Mouse (Mus musculus) limb, embryonic 13.5 days (tissue): ENCODE data around the gene Slc43a2. TPM values are rescaled to one million over a fixed set of nuclear protein-coding genes. Genes with fewer than 3 reads are reported as not detected.

Source experiments
- ATAC-seq: fragments of 200-750 bp; cut with Nextera tagmentation; 2 replicates; pipeline ENCODE4 v1.8.0; 2017; ENCODE audit warnings: low read depth, moderate number of reproducible peaks, moderate TSS enrichment; ENCODE audit not compliant: low FRiP score
- H3K27ac ChIP-seq: fragments of 300-500 bp; sonication (generic); 2 replicates; pipeline ENCODE4 v1.5.1; 2015; ENCODE audit warnings: inconsistent platforms, mild to moderate bottlenecking, moderate library complexity
- H3K27me3 ChIP-seq: fragments of 300-500 bp; sonication (generic); 2 replicates; pipeline ENCODE4 v1.6.1; 2015; ENCODE audit warnings: mild to moderate bottlenecking, inconsistent platforms
- H3K36me3 ChIP-seq: fragments of 300-500 bp; sonication (generic); 2 replicates; pipeline ENCODE4 v1.6.1; 2015; ENCODE audit warnings: inconsistent platforms, mild to moderate bottlenecking, moderate library complexity
- H3K4me1 ChIP-seq: fragments of 300-500 bp; sonication (generic); 2 replicates; pipeline ENCODE4 v1.6.1; 2015; ENCODE audit warnings: inconsistent platforms
- H3K4me2 ChIP-seq: fragments of 300-500 bp; sonication (generic); replicated peaks from 2 replicates; pipeline ENCODE4 v1.6.1; 2015; ENCODE audit warnings: inconsistent platforms, mild to moderate bottlenecking, moderate library complexity
- H3K4me3 ChIP-seq: fragments of 300-500 bp; sonication (generic); 2 replicates; pipeline ENCODE4 v1.5.1; 2015; ENCODE audit warnings: moderate library complexity, mild to moderate bottlenecking, inconsistent platforms
- H3K9ac ChIP-seq: fragments of 300-500 bp; sonication (generic); 2 replicates; pipeline ENCODE4 v1.6.1; 2015; ENCODE audit warnings: mild to moderate bottlenecking, inconsistent platforms
- H3K9me3 ChIP-seq: fragments of 300-500 bp; sonication (generic); 2 replicates; pipeline ENCODE4 v1.6.1; 2016; ENCODE audit warnings: inconsistent platforms
- WGBS: fragments of 180-500 bp; shearing (Covaris S2); methylation state at CpG from one replicate; pipeline ENCODE4 v1.1.7; 2015; 5-methylcytosine and 5-hydroxymethylcytosine counted together
- polyA plus RNA-seq: library from polyadenylated mRNA; unstranded; fragments of >200 nt; fragmentation: Nextera tagmentation; extraction: Ambion mirVana; gene quantifications from 2 replicates; pipeline ENCODE4 v1.2.1, GENCODE M21; 2015

Slc43a2 gene
- polyA plus RNA-seq, 1 experiment from 2014 or later, result 4.8 TPM

DNA sequence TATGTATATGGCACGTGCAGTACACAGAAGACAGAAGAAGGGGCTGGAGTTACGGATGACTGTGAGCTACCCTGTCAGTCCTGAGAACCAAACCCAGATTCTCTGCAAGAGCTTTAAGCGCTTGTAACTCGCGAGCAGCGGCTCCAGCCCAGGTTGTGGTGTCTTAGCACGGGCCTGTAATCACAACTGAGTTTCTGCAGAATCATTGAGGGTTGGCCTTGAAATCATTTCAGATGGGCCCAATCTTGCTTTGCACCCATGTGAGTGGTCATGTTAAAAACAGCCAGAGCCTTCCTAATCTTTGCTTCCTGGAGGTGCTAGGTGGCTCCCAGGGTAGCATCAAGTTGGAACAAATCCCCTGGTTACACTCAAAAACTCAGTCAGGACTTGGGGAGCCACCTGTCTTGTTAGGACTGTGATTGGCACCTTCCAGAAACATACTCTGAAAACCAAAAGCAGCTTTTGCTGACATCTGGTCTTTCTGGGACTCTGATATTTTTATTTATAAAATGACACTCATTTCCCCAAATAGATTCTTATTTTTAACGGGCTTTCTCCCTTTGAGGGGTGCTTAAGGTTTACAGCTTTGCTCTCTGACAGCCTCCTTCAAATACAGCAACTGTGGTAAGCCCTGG, 28.5 kb downstream of the Slc43a2 start:
- no peak overlapping the region for H3K27ac ChIP-seq
- 0 out of 2 replicates have a peak, but pooled peaks cover 5% of the 10 kb centered on the region for H3K4me1 ChIP-seq
- ATAC-seq, result no peak
- peaks cover 7% of the 10 kb centered on the region; the same call in 1 of the 2 replicates for H3K9me3 ChIP-seq
- H3K4me3 ChIP-seq, result no peak overlapping the region
- no peak overlapping the region for H3K9ac ChIP-seq
- H3K27me3 ChIP-seq, result no peaks in the 10 kb centered on the region
- WGBS, result 89% methylated on average over 8 of the region's 8 CpGs
- no peak overlapping the region for H3K4me2 ChIP-seq
- no peaks in the 10 kb centered on the region for H3K36me3 ChIP-seq

DNA sequence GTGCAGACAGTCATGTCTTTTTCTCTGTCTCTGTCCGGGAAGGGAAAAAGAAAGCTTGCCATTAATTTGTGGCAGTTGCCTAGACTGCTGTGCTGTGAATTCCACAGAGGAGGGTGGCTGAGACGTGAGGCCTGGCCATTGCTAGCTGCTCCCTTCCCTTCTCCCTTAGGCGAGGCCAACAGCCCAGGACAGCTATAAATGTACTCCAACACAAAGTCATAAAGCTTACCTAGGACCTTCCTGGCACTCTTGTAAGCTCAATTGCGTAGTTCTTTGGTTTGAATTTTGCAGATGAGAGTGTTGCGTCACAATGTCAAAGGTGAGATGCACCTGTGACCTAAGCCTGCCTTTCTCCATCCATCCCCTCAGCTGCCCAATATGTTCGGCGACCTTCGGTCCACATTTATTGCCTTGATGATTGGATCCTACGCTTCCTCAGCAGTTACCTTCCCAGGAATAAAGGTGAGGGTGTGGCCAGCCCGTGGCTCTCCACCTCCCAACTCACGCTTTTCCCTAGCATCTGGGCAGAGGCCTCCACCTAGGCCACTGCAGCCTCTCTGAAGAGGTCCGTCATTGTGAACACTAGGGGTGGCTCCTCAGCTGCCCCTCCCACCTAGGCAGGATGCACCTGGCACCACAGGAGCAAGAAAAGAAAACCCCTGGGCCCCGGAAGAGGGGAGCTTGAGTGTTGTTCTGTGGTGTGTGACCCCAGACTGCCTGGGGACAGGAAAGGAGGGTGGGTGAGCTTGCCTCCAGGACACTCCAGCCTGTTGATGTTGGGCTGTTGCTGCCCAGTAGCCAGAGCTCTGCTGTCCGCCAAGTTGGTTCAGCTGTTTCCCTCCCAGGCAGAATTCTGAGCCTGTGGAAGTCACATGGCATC, 29.3 kb downstream of the Slc43a2 start:
- H3K4me3 ChIP-seq, result no peak overlapping the region
- no peaks in the 10 kb centered on the region for H3K36me3 ChIP-seq
- H3K27me3 ChIP-seq, result no peaks in the 10 kb centered on the region
- no peak overlapping the region for H3K4me2 ChIP-seq
- peaks cover 7% of the 10 kb centered on the region; the same call in 1 of the 2 replicates for H3K9me3 ChIP-seq
- H3K4me1 ChIP-seq, result 0 out of 2 replicates have a peak, but pooled peaks cover 5% of the 10 kb centered on the region
- 68% methylated on average over 14 of the region's 14 CpGs for WGBS
- no peak overlapping the region for H3K9ac ChIP-seq
- no peak overlapping the region for H3K27ac ChIP-seq
- ATAC-seq, result no peak

DNA sequence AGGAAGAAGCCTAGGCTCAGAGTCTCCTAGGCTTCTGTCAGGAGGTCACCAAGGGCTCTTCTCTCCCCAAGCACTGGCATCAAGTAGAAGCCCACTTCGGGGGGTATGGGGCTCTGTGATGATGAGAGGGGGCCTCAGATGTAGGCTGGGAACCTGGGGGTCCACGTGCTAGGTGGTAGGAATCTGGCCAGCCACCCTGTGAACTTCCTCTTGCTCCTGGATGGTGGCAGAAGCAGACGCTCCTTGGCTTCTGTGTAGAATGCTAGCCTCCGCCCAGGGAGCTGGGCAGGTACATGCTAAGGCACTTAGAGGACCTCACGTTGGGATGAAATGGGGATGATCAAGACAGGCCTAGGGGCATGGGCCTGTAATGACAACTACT, 29.9 kb downstream of the Slc43a2 start:
- Histone ChIP-seq H3K27ac (no peak overlapping the region), H3K36me3 (no peaks in the 10 kb centered on the region), H3K4me3 (no peak overlapping the region), H3K27me3 (no peaks in the 10 kb centered on the region), H3K4me2 (no peak overlapping the region), H3K9me3 (peaks cover 7% of the 10 kb centered on the region; the same call in 1 of the 2 replicates), H3K4me1 (0 out of 2 replicates have a peak, but pooled peaks cover 5% of the 10 kb centered on the region), H3K9ac (no peak overlapping the region)
- 78% methylated on average over 5 of the region's 5 CpGs for whole genome bisulfite sequencing
- ATAC-seq, result no peak

DNA sequence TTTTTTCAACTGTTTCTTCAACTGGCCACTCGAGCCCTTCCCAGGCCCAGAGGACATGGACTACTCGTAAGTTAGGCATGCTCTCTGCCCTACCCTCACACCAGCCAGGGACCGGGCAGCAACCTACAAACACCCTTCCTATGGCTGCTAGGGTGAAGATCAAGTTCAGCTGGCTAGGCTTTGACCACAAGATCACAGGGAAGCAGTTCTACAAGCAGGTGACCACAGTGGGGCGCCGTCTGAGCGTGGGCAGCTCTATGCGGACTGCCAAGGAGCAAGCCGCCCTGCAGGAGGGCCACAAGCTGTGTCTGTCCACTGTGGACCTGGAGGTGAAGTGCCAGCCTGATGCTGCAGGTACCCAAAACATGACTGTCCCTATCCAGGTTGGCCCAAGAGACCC, 31.3 kb downstream of the Slc43a2 start:
- no peak for ATAC-seq
- H3K4me2 ChIP-seq, result no peak overlapping the region
- WGBS, result 86% methylated on average over 8 of the region's 8 CpGs
- H3K9me3 ChIP-seq, result peaks cover 7% of the 10 kb centered on the region; the same call in 1 of the 2 replicates
- H3K27ac ChIP-seq, result no peak overlapping the region
- 0 out of 2 replicates have a peak, but pooled peaks cover 5% of the 10 kb centered on the region for H3K4me1 ChIP-seq
- no peaks in the 10 kb centered on the region for H3K27me3 ChIP-seq
- no peak overlapping the region for H3K4me3 ChIP-seq
- no peak overlapping the region for H3K9ac ChIP-seq
- no peaks in the 10 kb centered on the region for H3K36me3 ChIP-seq

DNA sequence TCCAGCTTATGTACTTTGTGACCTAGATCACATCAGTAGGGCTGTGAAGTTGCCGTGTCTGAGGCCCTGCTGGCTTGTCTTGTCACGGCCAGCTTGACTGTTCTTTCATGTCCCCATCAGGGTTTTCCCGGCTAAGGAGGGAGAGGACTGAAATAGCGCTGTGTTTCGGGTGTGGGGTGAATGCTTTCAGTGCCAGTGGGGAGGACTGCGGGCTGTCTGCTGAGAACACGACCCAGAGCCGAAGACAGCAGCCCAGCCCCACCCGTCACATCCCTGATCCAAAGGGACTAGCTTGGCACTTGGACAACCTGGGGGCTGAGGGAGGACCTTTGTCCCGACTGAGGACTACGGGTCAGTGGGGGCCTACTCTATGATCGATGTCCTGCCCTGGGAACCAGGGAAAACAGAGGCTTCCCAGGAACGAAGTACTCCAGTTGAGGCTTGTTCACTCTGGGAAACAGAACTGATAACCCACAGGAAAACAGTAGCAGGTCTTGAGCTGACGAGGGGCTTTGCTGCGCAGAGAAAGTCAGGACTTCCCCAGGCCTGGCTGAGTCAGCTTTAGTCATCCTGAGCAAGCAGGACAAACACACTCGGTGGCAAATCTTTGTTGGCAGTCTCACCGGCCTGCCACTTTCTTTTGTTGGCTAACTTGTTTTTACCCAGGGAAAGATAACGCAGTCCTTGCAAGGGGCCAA, 32.5 kb downstream of the Slc43a2 start:
- H3K4me1 ChIP-seq, result 0 out of 2 replicates have a peak, but pooled peaks cover 5% of the 10 kb centered on the region
- no peak overlapping the region for H3K4me3 ChIP-seq
- no peaks in the 10 kb centered on the region for H3K36me3 ChIP-seq
- H3K4me2 ChIP-seq, result no peak overlapping the region
- no peak overlapping the region for H3K9ac ChIP-seq
- no peak overlapping the region for H3K27ac ChIP-seq
- ATAC-seq, result no peak
- no peaks in the 10 kb centered on the region for H3K9me3 ChIP-seq
- H3K27me3 ChIP-seq, result no peaks in the 10 kb centered on the region
- 75% methylated on average over 18 of the region's 18 CpGs for WGBS

DNA sequence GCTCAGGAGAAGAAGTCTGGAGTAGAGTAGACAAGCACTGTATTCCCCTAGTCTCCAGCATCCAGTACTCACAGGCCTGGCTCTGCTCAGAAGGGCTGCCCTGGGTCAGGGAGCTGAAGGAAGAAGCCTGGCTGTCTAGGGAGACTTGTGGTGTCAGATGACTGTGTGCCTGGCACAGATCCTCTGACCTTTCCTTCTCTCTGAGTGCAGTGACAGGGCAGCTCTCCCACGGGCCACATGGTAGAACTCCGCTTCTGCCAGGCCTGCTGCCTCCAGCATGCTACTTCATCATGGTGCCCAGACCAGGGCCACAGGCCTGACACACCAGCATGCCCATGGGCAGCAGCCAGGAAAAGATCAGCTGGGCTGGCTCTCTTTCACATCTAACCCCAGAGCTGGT, 34.4 kb downstream of the Slc43a2 start:
- no peak overlapping the region for H3K27ac ChIP-seq
- no peak overlapping the region; the same call in 1 of the 2 replicates for H3K9ac ChIP-seq
- H3K4me1 ChIP-seq, result 0 out of 2 replicates have a peak, but pooled peaks cover 3% of the 10 kb centered on the region
- no peaks in the 10 kb centered on the region for H3K9me3 ChIP-seq
- no peaks in the 10 kb centered on the region for H3K27me3 ChIP-seq
- WGBS, result 62% methylated on average over 2 of the region's 2 CpGs
- no peak overlapping the region for H3K4me3 ChIP-seq
- ATAC-seq, result no peak
- H3K4me2 ChIP-seq, result no peak overlapping the region
- no peaks in the 10 kb centered on the region for H3K36me3 ChIP-seq

DNA sequence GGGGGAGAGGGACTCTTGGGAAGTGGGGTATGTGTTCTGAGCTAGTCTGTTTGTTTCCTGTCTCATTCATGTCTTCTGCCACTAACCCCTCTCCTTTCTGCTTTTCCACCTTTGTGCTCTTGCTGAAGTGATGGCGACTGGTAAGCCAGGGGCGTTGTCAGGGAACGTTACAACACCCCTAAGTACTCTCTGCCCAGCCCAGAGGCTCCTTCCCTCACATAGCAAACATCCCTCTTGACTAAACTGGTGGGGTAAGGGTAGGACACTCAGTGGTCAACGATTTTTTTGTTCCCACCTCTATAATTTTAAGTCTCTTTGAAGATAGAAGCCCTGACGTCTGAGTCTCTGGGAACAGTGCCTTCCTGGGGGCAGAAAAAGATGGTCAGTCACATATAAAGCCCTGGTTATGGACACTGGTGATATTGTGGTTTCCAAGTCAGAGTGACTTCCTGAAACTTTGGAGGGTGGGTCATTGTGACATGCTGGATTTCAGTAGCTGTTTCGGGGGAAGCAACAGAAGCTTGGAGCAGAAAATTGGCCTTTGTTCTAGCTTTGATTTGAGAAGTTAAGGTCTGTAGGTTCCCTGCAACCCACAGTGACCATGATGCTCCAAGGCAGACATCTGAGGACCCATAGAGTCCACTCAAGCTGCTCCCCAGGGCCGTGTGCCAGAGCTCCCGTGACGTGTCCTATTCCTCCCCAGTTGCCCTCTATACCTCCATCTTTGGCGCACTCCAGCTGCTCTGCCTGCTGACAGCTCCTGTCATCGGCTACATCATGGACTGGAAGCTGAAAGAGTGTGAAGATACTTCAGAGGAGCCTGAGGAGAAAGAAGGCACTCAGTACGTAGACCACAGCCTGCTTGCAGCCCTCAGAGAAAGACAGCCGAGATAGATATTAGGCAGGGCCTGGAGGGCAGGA, 35.0 kb downstream of the Slc43a2 start:
- Histone ChIP-seq H3K4me2 (no peak overlapping the region), H3K9me3 (no peaks in the 10 kb centered on the region), H3K27me3 (no peaks in the 10 kb centered on the region), H3K27ac (no peak overlapping the region), H3K9ac (no peak overlapping the region), H3K36me3 (no peaks in the 10 kb centered on the region), H3K4me3 (no peak overlapping the region), H3K4me1 (no peaks in the 10 kb centered on the region)
- no peak for ATAC-seq
- 77% methylated on average over 13 of the region's 13 CpGs for WGBS

DNA sequence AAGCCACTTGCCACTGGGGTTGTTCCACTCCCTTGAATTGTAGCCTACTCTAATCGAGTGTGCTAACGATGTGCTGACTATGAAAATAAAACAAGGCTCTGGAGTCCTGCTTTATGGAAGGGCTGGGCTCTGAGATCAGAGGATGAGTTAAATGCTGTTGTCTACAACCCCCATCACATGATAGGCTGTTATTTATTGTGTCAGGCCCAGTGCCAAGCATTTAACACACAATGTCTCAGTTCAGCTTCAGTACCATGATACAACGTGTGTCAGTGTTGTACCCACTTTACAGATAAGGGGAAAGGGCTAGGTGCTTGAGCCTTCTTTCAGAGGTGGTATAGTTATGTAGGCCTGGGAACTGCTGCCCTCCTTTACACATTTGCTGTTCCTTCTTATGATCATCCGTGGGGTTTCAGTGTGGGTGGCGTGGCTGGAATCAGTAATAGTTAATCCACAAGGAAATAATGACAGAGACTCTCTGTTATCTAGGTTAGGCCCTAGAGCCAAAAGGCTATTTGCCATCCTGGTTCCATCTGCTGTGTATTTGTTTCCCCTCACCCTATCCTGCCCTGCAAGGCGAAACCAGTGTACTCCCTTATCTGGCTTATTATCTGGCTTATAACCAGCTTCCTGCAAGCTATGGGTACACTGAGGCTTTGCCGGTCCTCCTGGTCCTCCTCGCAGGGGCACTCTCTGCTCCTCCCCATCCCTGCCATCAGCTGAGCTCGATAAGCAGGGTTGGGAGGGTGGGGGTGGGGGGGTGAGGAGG, 36.0 kb downstream of the Slc43a2 start:
- no peak overlapping the region for H3K9ac ChIP-seq
- no peaks in the 10 kb centered on the region for H3K27me3 ChIP-seq
- WGBS, result 62% methylated on average over 9 of the region's 9 CpGs
- H3K9me3 ChIP-seq, result no peaks in the 10 kb centered on the region
- no peak overlapping the region for H3K27ac ChIP-seq
- H3K4me2 ChIP-seq, result no peak overlapping the region
- H3K4me3 ChIP-seq, result no peak overlapping the region
- H3K4me1 ChIP-seq, result peaks cover 7% of the 10 kb centered on the region
- no peak for ATAC-seq
- no peaks in the 10 kb centered on the region for H3K36me3 ChIP-seq

DNA sequence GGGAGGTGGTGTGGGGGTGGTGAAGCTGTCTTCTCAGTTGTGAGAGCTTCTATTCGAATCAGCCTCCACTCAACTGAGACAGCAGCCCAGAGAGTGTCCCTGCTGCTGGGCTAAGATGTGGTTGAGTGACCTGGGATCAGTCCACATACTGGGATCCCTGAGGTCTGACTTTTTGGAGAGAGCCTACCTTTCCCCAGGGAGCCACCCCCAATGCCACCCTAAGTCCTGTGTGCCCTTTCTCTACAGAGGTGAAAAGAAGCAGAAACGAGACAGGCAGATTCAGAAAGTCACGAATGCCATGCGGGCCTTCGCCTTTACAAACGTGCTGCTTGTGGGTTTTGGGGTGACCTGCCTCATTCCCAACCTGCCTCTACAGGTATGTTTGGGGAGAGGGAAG, 36.6 kb downstream of the Slc43a2 start:
- no peaks in the 10 kb centered on the region for H3K9me3 ChIP-seq
- H3K27ac ChIP-seq, result no peak overlapping the region
- H3K27me3 ChIP-seq, result no peaks in the 10 kb centered on the region
- 0 out of 2 replicates have a peak overlapping the region, but pooled peaks have one; percentile 1 for H3K9ac ChIP-seq
- H3K36me3 ChIP-seq, result no peaks in the 10 kb centered on the region
- H3K4me3 ChIP-seq, result no peak overlapping the region
- no peak overlapping the region for H3K4me2 ChIP-seq
- H3K4me1 ChIP-seq, result peaks cover 13% of the 10 kb centered on the region
- WGBS, result 85% methylated on average over 6 of the region's 6 CpGs
- ATAC-seq, result no peak

DNA sequence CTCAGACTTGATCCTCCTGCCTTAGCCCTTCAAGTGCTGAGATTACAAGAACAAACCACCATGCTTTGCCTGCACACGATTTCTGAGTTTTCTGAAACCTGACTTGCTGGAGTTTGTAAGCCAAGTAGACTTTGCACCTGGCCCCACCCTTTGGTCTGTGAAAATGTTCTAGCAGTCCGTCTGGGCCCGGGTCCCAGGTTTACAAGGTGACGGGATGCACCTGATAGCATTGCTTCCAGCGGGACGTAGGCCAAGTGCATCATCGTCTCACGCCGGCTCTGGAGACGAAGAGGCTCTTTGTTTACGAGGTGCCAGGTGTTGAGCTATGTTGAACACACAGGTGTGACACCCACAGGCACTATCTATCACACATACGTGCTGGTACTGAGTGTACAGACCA, 37.5 kb downstream of the Slc43a2 start:
- H3K36me3 ChIP-seq, result no peaks in the 10 kb centered on the region
- H3K27me3 ChIP-seq, result no peaks in the 10 kb centered on the region

More for the DNA sequence above, 37.5 kb downstream of the Slc43a2 start:
- Histone ChIP-seq H3K9me3 (no peaks in the 10 kb centered on the region), H3K4me1 (peaks cover 14% of the 10 kb centered on the region), H3K27ac (no peak overlapping the region), H3K4me2 (no peak overlapping the region), H3K9ac (no peak overlapping the region), H3K4me3 (no peak overlapping the region)
- no peak for ATAC-seq
- 88% methylated on average over 12 of the region's 12 CpGs for WGBS
